22 mouse cellular contexts compared by ENCODE assay signal in genomic region chr12:30604876-30605275, GRCm38 (mm10).
"Had no signal": no experiment of that assay in that cellular context is flagged by ENCODE, and none has a peak within 500 bp of the region (broad histone marks: within the 10 kb centered on the region; RNA-seq: fewer than 3 reads in every experiment).

No protein-coding gene starts in this region.

- H3K9ac ChIP-seq: kidney, embryonic 15.5 days; limb, embryonic 12.5 days; liver, embryonic 12.5 days; liver, embryonic 15.5 days; lung, embryonic 15.5 days; midbrain, embryonic 13.5 days; neural tube, embryonic 13.5 days had no signal

- DNase-seq: kidney, postnatal 10 days; kidney, postnatal 36 days; liver; lung, adult 18-20 months; lung, postnatal 10 days; lung, postnatal 36 days; retina, postnatal 1 day; right cerebral cortex, postnatal 25 days; spleen, adult 18-20 months; thymus, adult 18-20 months; thymus, postnatal 36 days had no signal

- ATAC-seq: liver, embryonic 12.5 days; midbrain, embryonic 13.5 days; midbrain, embryonic 16.5 days had no signal

- H3K27ac ChIP-seq: kidney, embryonic 15.5 days; limb, embryonic 12.5 days; liver, embryonic 12.5 days; liver, embryonic 15.5 days; lung, embryonic 15.5 days; midbrain, embryonic 10.5 days; midbrain, embryonic 13.5 days; neural tube, embryonic 13.5 days had no signal

- H3K4me1 ChIP-seq: kidney, embryonic 15.5 days; liver, embryonic 12.5 days; liver, embryonic 15.5 days; megakaryocyte, embryonic 14.5 days; midbrain, embryonic 13.5 days; neural tube, embryonic 13.5 days had no signal

- H3K4me2 ChIP-seq: kidney, embryonic 15.5 days; liver, embryonic 12.5 days; liver, embryonic 15.5 days; lung, embryonic 15.5 days; midbrain, embryonic 13.5 days; neural tube, embryonic 13.5 days had no signal

- H3K27me3 ChIP-seq: kidney, embryonic 15.5 days; limb, embryonic 12.5 days; liver, embryonic 12.5 days; liver, embryonic 15.5 days; lung, embryonic 15.5 days; midbrain, embryonic 13.5 days; neural tube, embryonic 13.5 days had no signal

- H3K9me3 ChIP-seq: kidney, embryonic 15.5 days; limb, embryonic 12.5 days; liver, embryonic 12.5 days; liver, embryonic 15.5 days; lung, embryonic 15.5 days; megakaryocyte, embryonic 14.5 days; midbrain, embryonic 10.5 days; midbrain, embryonic 13.5 days; neural tube, embryonic 13.5 days had no signal

- H3K4me3 ChIP-seq: kidney, embryonic 15.5 days; limb, embryonic 12.5 days; liver, embryonic 12.5 days; liver, embryonic 15.5 days; lung, embryonic 15.5 days; megakaryocyte, embryonic 14.5 days; midbrain, embryonic 10.5 days; midbrain, embryonic 13.5 days; myocyte; neural tube, embryonic 13.5 days had no signal

- H3K36me3 ChIP-seq: kidney, embryonic 15.5 days; limb, embryonic 12.5 days; liver, embryonic 12.5 days; liver, embryonic 15.5 days; lung, embryonic 15.5 days; midbrain, embryonic 10.5 days; midbrain, embryonic 13.5 days; neural tube, embryonic 13.5 days had no signal
